Mouse (Mus musculus): ENCODE data around the gene Dennd4c.
"Not testable (repeated sequence)": the region's sequence is repeated elsewhere in the genome, so short reads cannot be mapped to it uniquely, and the experiment has no call there.

The Dennd4c gene

DNA sequence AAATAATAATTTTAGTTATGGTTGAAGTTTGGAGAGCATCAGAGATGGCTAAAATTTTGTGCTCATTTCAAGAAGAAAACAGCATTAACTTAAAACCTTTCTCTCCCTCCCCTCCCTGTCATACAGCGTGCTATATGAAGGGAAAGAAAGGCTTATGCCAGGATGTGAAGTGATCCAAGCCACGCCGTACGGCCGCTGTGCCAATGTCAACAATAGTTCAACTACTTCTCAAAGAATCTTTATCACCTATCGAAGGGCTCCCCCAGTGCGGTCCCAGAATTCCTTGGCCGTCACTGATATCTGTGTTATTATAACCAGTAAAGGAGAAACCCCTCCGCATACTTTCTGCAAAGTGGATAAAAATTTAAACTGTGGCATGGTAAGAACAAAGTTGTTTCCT is 29.2 kb downstream of the Dennd4c start:
- in situ Hi-C loops (cut with MboI, MseI), result no loop called here

DNA sequence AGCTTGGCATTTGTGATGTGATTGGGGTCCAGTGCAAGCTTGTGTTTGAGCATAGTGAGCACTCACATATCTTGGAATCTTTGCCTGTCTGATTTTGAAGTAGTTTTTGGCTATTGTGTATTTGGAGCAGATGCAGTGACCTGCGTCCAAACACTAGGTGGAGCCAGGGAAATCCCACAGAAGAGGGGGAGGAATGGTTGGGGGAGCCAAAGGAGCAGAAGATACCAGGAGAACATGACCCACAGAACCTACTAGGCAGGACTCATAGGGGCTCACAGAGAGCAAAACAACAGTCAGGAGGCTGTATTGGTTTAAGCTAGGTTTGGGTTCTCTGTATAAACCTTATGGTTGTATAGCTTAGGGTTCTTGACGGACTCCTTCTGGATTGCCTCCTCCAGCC is 62.2 kb downstream of the Dennd4c start:
- in situ Hi-C loops (cut with MboI, MseI), result no loop called here

GRCm38 (mm10) chr4:86814850-86815249 is 66.5 kb downstream of the Dennd4c start:
- in situ Hi-C loops (cut with MboI, MseI), result no loop called here

- in situ Hi-C loops (cut with MboI, MseI), result no loop called here
These were observed 74.8 kb downstream of the Dennd4c start for GRCm38 (mm10) chr4:86823169-86823568.

GRCm38 (mm10) chr4:86825143-86825542 is 76.8 kb downstream of the Dennd4c start:
- in situ Hi-C loops (cut with MboI, MseI), result no loop called here

GRCm38 (mm10) chr4:86831896-86832295 is 83.5 kb downstream of the Dennd4c start:
- in situ Hi-C loops (cut with MboI, MseI), result no loop called here

DNA sequence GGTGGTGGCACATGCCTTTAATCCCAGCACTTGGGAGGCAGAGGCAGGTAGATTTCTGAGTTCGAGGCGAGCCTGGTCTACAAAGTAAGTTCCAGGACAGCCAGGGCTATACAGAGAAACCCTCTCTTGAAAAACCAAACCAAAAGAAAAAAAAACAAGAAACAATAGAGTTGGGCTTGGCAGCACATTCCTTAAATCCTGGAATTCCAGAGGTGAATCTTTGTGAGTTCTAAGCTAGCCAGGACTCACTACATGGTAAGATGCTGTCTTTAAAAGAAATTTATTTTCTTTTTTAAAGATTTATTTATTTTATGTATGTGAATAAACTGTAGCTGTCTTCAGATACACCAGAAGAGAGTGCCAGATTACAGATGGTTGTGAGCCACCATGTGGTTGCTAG is 92.8 kb downstream of the Dennd4c start:
- in situ Hi-C loops (cut with MboI, MseI), result not testable (repeated sequence)

GRCm38 (mm10) chr4:86845384-86845783 is 97.0 kb downstream of the Dennd4c start:
- in situ Hi-C loops (cut with MboI, MseI), result no loop called here

DNA sequence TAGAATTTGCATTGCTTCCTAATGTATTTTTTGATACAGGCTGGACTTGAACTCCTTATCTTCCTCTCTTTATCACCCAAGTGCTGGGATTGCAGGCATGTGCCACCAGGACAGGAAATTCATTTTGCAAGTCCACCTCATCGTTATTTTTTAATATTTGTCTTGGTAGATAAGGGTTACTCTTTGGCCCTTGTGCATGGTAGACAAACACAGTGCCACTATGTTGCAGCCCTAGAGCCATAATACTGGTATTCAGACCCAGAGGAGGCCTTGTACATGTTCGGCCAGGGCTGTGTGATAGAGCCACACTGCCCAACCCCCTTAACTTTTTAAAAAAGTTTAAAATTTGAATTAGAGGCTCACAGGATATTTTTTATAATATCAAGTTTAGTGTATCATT is 98.9 kb downstream of the Dennd4c start:
- in situ Hi-C loops (cut with MboI, MseI), result no loop called here

GRCm38 (mm10) chr4:86851331-86851730 is 103.0 kb downstream of the Dennd4c start:
- in situ Hi-C loops (cut with MboI, MseI), result loop anchor here (25.0 kb wide), 1 partner anchor 264 kb away; the partner anchor contains the start of gene Rraga

- in situ Hi-C loops (cut with MboI, MseI), result loop anchor here (25.0 kb wide), 1 partner anchor 265 kb away; the partner anchor contains the start of gene Rraga
These were observed 103.7 kb downstream of the Dennd4c start for GRCm38 (mm10) chr4:86852018-86852417.

- in situ Hi-C loops (cut with MboI, MseI), result loop anchor here (25.0 kb wide), 1 partner anchor 266 kb away; the partner anchor contains the start of gene Rraga
These were observed 104.6 kb downstream of the Dennd4c start for GRCm38 (mm10) chr4:86852813-86853590.

GRCm38 (mm10) chr4:86856304-86857112 is 108.2 kb downstream of the Dennd4c start:
- in situ Hi-C loops (cut with MboI, MseI), result loop anchor here (25.0 kb wide), 1 partner anchor 269 kb away; the partner anchor contains the start of gene Rraga

- in situ Hi-C loops (cut with MboI, MseI), result loop anchor here (25.0 kb wide), 1 partner anchor 270 kb away; the partner anchor contains the start of gene Rraga
These were observed 109.0 kb downstream of the Dennd4c start, which contains the start of gene Rps6 for GRCm38 (mm10) chr4:86857113-86858069. Gene Rps6, minus strand, starts transcription at chr4:86857412.

GRCm38 (mm10) chr4:86858070-86858440 is 109.7 kb downstream of the Dennd4c start:
- in situ Hi-C loops (cut with MboI, MseI), result loop anchor here (25.0 kb wide), 1 partner anchor 271 kb away; the partner anchor contains the start of gene Rraga

DNA sequence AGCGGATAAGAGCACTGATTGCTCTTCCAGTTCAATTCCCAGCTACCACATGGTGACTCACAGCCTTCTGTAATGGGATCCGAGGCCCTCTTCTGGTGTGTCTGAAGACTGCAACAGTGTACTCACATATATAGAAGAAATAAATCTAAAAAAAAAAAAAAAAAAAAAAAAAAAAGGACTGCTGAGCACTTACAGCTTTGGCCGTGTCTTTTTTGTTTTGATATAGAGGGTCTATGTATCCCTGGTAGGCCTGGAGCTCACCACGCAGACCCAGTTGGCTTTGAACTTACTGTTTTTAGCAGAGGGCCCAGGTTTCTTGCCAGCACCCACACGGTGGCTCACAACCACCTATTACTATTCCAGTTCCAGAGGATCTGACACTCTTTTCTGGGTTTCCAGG is 115.7 kb downstream of the Dennd4c start:
- in situ Hi-C loops (cut with MboI, MseI), result loop anchor here (25.0 kb wide), 1 partner anchor 277 kb away; the partner anchor contains the start of gene Rraga

- in situ Hi-C loops (cut with MboI, MseI), result loop anchor here (25.0 kb wide), 1 partner anchor 285 kb away; the partner anchor contains the start of gene Rraga
These were observed 123.6 kb downstream of the Dennd4c start for GRCm38 (mm10) chr4:86871988-86872387.

DNA sequence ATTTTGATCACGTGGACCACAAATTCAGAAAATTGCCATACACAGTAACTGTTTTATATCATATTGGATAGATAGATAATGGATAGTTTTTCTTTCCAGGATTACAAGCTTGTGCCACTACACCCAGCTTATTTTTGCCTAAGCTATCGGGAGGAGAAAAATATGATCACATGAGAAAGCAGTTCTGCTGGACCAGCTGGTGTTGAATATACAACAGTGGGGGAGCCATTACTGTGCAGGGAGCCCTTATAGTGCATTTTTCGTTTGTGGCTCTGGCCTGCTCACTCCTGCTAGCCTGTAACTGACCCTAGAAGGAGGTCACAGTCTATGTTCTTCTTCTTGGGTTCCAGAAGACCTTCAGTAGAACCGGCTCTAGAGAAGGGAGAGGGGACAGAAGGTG is 124.7 kb downstream of the Dennd4c start:
- in situ Hi-C loops (cut with MboI, MseI), result loop anchor here (25.0 kb wide), 1 partner anchor 286 kb away; the partner anchor contains the start of gene Rraga

- in situ Hi-C loops (cut with MboI, MseI), result loop anchor here (25.0 kb wide), 1 partner anchor 287 kb away; the partner anchor contains the start of gene Rraga
These were observed 125.9 kb downstream of the Dennd4c start, which contains the start of gene Acer2 for GRCm38 (mm10) chr4:86874146-86874847. Gene Acer2, plus strand, starts transcription at chr4:86874396.

DNA sequence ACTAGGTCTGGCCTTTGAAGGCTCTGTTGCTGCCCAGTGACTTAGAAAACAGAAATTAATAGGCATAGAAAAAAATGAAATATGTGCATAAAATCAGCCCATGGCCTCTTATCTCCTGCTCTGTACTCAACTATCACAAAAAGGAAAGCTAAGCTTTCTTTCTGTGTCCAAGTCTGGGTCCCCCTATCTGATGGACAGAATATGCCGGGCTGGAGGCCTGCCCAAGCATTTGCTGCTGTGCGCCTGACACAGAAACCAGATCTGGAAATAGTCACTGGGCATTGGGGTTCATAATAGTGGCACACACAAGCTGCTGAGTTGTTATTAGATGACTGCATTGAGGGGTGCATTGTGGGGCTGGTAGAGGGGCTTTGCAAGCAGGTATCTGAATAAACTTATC is 131.1 kb downstream of the Dennd4c start:
- in situ Hi-C loops (cut with MboI, MseI), result no loop called here

All from T-helper 2 cell (primary cell).